Mouse (Mus musculus) forebrain, embryonic 16.5 days (tissue): Measurements from ENCODE around the gene Mettl13. TPM values are rescaled to one million over a fixed set of nuclear protein-coding genes. Genes with fewer than 3 reads are reported as not detected.
A peak's percentile ranks its signal among the peaks of the same experiment; 100 is the strongest.

Source experiments
- ATAC-seq: fragments of 200-750 bp; cut with Nextera tagmentation; 2 replicates; pipeline ENCODE4 v1.8.0; 2017; ENCODE audit warnings: mild to moderate bottlenecking, moderate library complexity
- H3K27ac ChIP-seq: fragments of 300-500 bp; sonication (generic); 2 replicates; pipeline ENCODE4 v1.5.1; 2014; ENCODE audit warnings: low read length, control low read depth
- H3K27me3 ChIP-seq: fragments of 300-500 bp; sonication (generic); replicated peaks from 2 replicates; pipeline ENCODE4 v1.6.1; 2014; ENCODE audit warnings: low read length; ENCODE audit not compliant: control insufficient read depth, insufficient read depth
- H3K36me3 ChIP-seq: fragments of 300-500 bp; sonication (generic); 2 replicates; pipeline ENCODE4 v1.6.1; 2014; ENCODE audit not compliant: control insufficient read depth, insufficient read depth
- H3K4me1 ChIP-seq: fragments of 300-500 bp; sonication (generic); replicated peaks from 2 replicates; pipeline ENCODE4 v1.6.1; 2014; ENCODE audit warnings: low read length; ENCODE audit not compliant: control insufficient read depth, insufficient read depth
- H3K4me2 ChIP-seq: fragments of 300-500 bp; sonication (generic); 2 replicates; pipeline ENCODE4 v1.6.1; 2014; ENCODE audit warnings: mild to moderate bottlenecking, low read length, control low read depth
- H3K4me3 ChIP-seq: fragments of 300-500 bp; sonication (generic); replicated peaks from 2 replicates; pipeline ENCODE4 v1.5.1; 2014; ENCODE audit warnings: mild to moderate bottlenecking, low read length, control low read depth
- H3K9ac ChIP-seq: fragments of 300-500 bp; sonication (generic); replicated peaks from 2 replicates; pipeline ENCODE4 v1.6.1; 2014; ENCODE audit warnings: low read depth, low read length, control low read depth
- H3K9me3 ChIP-seq: fragments of 300-500 bp; sonication (generic); 2 replicates; pipeline ENCODE4 v1.6.1; 2016; ENCODE audit warnings: low read length; ENCODE audit not compliant: control insufficient read depth
- WGBS: fragments of 180-500 bp; shearing (Covaris S2); extraction: QIAGEN DNeasy Blood & Tissue Kit; methylation state at CpG from one replicate; pipeline ENCODE4 v1.1.7; 2014; 5-methylcytosine and 5-hydroxymethylcytosine counted together
- polyA plus RNA-seq: library from polyadenylated mRNA; unstranded; fragments of >200 nt; fragmentation: Nextera tagmentation; extraction: Ambion mirVana; gene quantifications from 2 replicates; pipeline ENCODE4 v1.2.1, GENCODE M21; 2015

Mettl13 gene
- polyA plus RNA-seq, 1 experiment from 2014 or later: 24.1 TPM

- ATAC-seq: no peak
- Histone ChIP-seq H3K36me3 (no peaks in the 10 kb centered on the region), H3K27me3 (no peaks in the 10 kb centered on the region), H3K4me2 (no peak overlapping the region), H3K9ac (no peak overlapping the region), H3K9me3 (no peaks in the 10 kb centered on the region), H3K4me3 (no peak overlapping the region), H3K4me1 (no peaks in the 10 kb centered on the region), H3K27ac (no peak overlapping the region)
- WGBS: 69% methylated on average over 12 of the region's 12 CpGs
Measured at GRCm38 (mm10) chr1:162509329-162510012, 38.9 kb downstream of the Mettl13 start.

- no peaks in the 10 kb centered on the region for H3K36me3 ChIP-seq
- no peak overlapping the region for H3K4me3 ChIP-seq
- no peaks in the 10 kb centered on the region for H3K27me3 ChIP-seq
- 75% methylated on average over 4 of the region's 4 CpGs for WGBS
- H3K9ac ChIP-seq: no peak overlapping the region
- H3K27ac ChIP-seq: no peak overlapping the region
- H3K4me1 ChIP-seq: no peaks in the 10 kb centered on the region
- H3K9me3 ChIP-seq: no peaks in the 10 kb centered on the region
- ATAC-seq: 0 out of 2 replicates have a peak, but pooled peaks have one; percentile 26
- H3K4me2 ChIP-seq: no peak overlapping the region
Measured at GRCm38 (mm10) chr1:162508211-162509005, 39.9 kb downstream of the Mettl13 start.

- no peaks in the 10 kb centered on the region for H3K4me1 ChIP-seq
- no peak overlapping the region for H3K4me3 ChIP-seq
- no peak overlapping the region for H3K9ac ChIP-seq
- H3K27ac ChIP-seq: no peak overlapping the region
- no peak for ATAC-seq
- H3K4me2 ChIP-seq: no peak overlapping the region
- H3K36me3 ChIP-seq: no peaks in the 10 kb centered on the region
- no peaks in the 10 kb centered on the region for H3K9me3 ChIP-seq
- WGBS: 91% methylated on average over 4 of the region's 4 CpGs
- no peaks in the 10 kb centered on the region for H3K27me3 ChIP-seq
Measured at GRCm38 (mm10) chr1:162506516-162506915, 41.8 kb downstream of the Mettl13 start.

- no peak overlapping the region for H3K9ac ChIP-seq
- H3K9me3 ChIP-seq: no peaks in the 10 kb centered on the region
- no peak for ATAC-seq
- 87% methylated on average over 6 of the region's 6 CpGs for WGBS
- no peaks in the 10 kb centered on the region for H3K27me3 ChIP-seq
- H3K4me2 ChIP-seq: no peak overlapping the region
- H3K36me3 ChIP-seq: no peaks in the 10 kb centered on the region
- H3K4me3 ChIP-seq: no peak overlapping the region
- no peak overlapping the region for H3K27ac ChIP-seq
- H3K4me1 ChIP-seq: no peaks in the 10 kb centered on the region
Measured at GRCm38 (mm10) chr1:162505649-162506048, 42.7 kb downstream of the Mettl13 start.

Other genes with a start within 250 kb of the Mettl13 start
- gene Dnm3, start 70.5 kb downstream of the Mettl13 start, polyA plus RNA-seq: 32.3 and 41.8 TPM in 2 replicates
- 79.8 and 81.2 TPM in 2 replicates for gene Vamp4, start 22.0 kb upstream of the Mettl13 start, polyA plus RNA-seq
- gene Myoc, start 90.6 kb upstream of the Mettl13 start, polyA plus RNA-seq: not detected in 2 replicates
- not detected in 2 replicates for gene Myocos, start 109.7 kb upstream of the Mettl13 start, polyA plus RNA-seq
- 123 and 134 TPM in 2 replicates for gene Prrc2c, start 192.0 kb upstream of the Mettl13 start, polyA plus RNA-seq